Mouse (Mus musculus) small intestine, adult 2 months (tissue): ENCODE measurements around the gene Cdk7. TPM values are rescaled to one million over a fixed set of nuclear protein-coding genes. Genes with fewer than 3 reads are reported as not detected.

Source experiments
- H3K27ac ChIP-seq: fragments of 200-500 bp; 2 replicates; pipeline ENCODE4 v1.5.1; 2012; ENCODE audit warnings: low read depth, low read length, control low read depth, inconsistent platforms; ENCODE audit not compliant: insufficient read depth
- H3K27me3 ChIP-seq: fragments of 200-500 bp; 2 replicates; pipeline ENCODE4 v1.6.1; 2012; ENCODE audit warnings: mild to moderate bottlenecking, moderate library complexity, low read length, inconsistent platforms; ENCODE audit not compliant: control insufficient read depth, insufficient read depth
- H3K36me3 ChIP-seq: fragments of 200-500 bp; 2 replicates; pipeline ENCODE4 v1.6.1; 2012; ENCODE audit warnings: mild to moderate bottlenecking, low read length, control low read depth, inconsistent platforms; ENCODE audit not compliant: control insufficient read depth, insufficient read depth
- H3K4me1 ChIP-seq: fragments of 200-500 bp; 2 replicates; pipeline ENCODE4 v1.6.1; 2012; ENCODE audit warnings: low read length, inconsistent platforms, mixed read lengths; ENCODE audit not compliant: control insufficient read depth, insufficient read depth, insufficient read length
- H3K4me3 ChIP-seq: fragments of 200-500 bp; 2 replicates; pipeline ENCODE4 v1.5.1; 2012; ENCODE audit warnings: low read depth, mild to moderate bottlenecking, control low read depth, inconsistent platforms, low read length, moderate library complexity
- CTCF ChIP-seq: fragments of 200-500 bp; IDR thresholded peaks from 2 replicates; pipeline ENCODE4 v1.5.1; 2012; ENCODE audit warnings: low read depth, mild to moderate bottlenecking, control low read depth, inconsistent platforms, low read length, moderate library complexity, mixed read lengths; ENCODE audit not compliant: insufficient replicate concordance, insufficient read length; ENCODE audit errors: extremely low read depth
- POLR2A ChIP-seq: fragments of 200-500 bp; IDR thresholded peaks from 2 replicates; pipeline ENCODE4 v1.6.1; 2012; ENCODE audit warnings: low read depth, mild to moderate bottlenecking, control low read depth, inconsistent platforms, low read length, moderate library complexity
- WGBS: fragments of 180-500 bp; shearing (Covaris S2); methylation state at CpG from one replicate; pipeline ENCODE4 v1.1.7; 2018; 5-methylcytosine and 5-hydroxymethylcytosine counted together
- polyA plus RNA-seq: library from polyadenylated mRNA; depleted of rRNA; stranded (reverse); fragments of >200 nt; gene quantifications from 2 replicates; pipeline ENCODE4 v1.2.3, GENCODE M21; 2012

Cdk7 gene
- polyA plus RNA-seq, 1 experiment = 6.9 TPM

DNA sequence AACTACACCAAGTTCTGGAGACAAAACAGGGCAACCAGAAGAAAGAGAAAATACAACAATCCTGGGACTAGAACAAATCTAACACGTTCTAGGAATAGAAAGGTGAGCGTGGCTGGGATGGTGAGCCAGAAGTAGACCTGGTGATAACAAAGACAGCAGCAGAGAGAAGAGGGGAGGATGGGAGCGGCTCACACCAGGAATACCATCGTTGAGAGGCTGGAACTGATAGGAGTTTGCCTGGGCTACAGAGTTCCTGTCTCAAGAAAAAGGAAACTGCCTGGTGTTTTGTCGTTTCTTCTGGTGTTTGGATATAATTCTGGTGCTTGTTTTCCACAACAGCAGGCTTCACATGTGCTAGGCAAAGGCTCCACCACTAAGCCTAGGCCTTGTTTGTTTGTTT, 2.7 kb downstream of the Cdk7 start:
- H3K27ac ChIP-seq = no peak overlapping the region
- H3K4me1 ChIP-seq = peaks cover 2% of the 10 kb centered on the region; the same call in 1 of the 2 replicates
- WGBS = 81% methylated on average over 5 of the region's 5 CpGs
- no peak overlapping the region for H3K4me3 ChIP-seq
- H3K27me3 ChIP-seq = no peaks in the 10 kb centered on the region
- H3K36me3 ChIP-seq = peaks cover 16% of the 10 kb centered on the region
- TF ChIP-seq POLR2A (no peak), CTCF (no peak)

- no peak overlapping the region for H3K4me3 ChIP-seq
- TF ChIP-seq POLR2A (no peak), CTCF (no peak)
Measured at GRCm38 (mm10) chr13:100725194-100725593, 5.5 kb downstream of the Cdk7 start.

GRCm38 (mm10) chr13:100724051-100724754, 6.5 kb downstream of the Cdk7 start:
- no peaks in the 10 kb centered on the region for H3K4me1 ChIP-seq
- WGBS = 88% methylated on average over 7 of the region's 7 CpGs
- no peaks in the 10 kb centered on the region for H3K27me3 ChIP-seq
- H3K36me3 ChIP-seq = peaks cover 28% of the 10 kb centered on the region
- H3K27ac ChIP-seq = no peak overlapping the region
- no peak overlapping the region for H3K4me3 ChIP-seq
- TF ChIP-seq POLR2A (no peak), CTCF (no peak)

More at GRCm38 (mm10) chr13:100725194-100725593, 5.5 kb downstream of the Cdk7 start:
- Histone ChIP-seq H3K4me1 (peaks cover 2% of the 10 kb centered on the region; the same call in 1 of the 2 replicates), H3K27me3 (no peaks in the 10 kb centered on the region), H3K27ac (no peak overlapping the region), H3K36me3 (peaks cover 23% of the 10 kb centered on the region)
- 85% methylated on average over 10 of the region's 10 CpGs for WGBS

- no peaks in the 10 kb centered on the region for H3K27me3 ChIP-seq
- no peaks in the 10 kb centered on the region for H3K4me1 ChIP-seq
- TF ChIP-seq CTCF = no peak
- H3K27ac ChIP-seq = no peak overlapping the region
- peaks cover 32% of the 10 kb centered on the region for H3K36me3 ChIP-seq
- H3K4me3 ChIP-seq = no peak overlapping the region
- WGBS = 82% methylated on average over 5 of the region's 5 CpGs
Measured at GRCm38 (mm10) chr13:100721656-100722055, 9.1 kb downstream of the Cdk7 start.

DNA sequence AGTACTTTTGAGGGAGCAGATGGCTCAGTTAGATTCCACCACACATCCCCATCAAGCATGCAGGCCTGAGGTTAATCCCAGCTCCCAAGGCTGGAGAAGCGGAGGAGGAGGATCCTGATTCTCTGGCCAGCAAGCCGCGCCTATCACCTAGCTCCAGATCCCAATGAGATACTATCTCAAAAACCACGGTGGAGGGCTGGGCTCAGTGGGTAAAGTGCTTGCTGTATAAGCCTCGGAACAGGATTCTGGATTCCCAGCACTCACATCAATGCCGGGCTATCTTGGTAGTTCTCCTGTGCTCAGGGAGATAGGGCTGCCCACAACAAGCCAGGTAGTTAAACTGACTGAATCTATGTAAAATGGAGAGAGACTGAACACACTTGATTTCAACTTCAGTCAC, 15.3 kb downstream of the Cdk7 start:
- WGBS = 84% methylated on average over 6 of the region's 6 CpGs
- Histone ChIP-seq H3K4me1 (no peaks in the 10 kb centered on the region), H3K4me3 (no peak overlapping the region), H3K36me3 (peaks cover 56% of the 10 kb centered on the region), H3K27me3 (no peaks in the 10 kb centered on the region), H3K27ac (no peak overlapping the region)
- TF ChIP-seq CTCF (no peak), POLR2A (no peak)

- 95% methylated on average over 7 of the region's 7 CpGs for WGBS
- H3K36me3 ChIP-seq = peaks cover 66% of the 10 kb centered on the region
- H3K4me1 ChIP-seq = no peaks in the 10 kb centered on the region
- no peak overlapping the region for H3K4me3 ChIP-seq
- TF ChIP-seq POLR2A (no peak), CTCF (no peak)
- no peak overlapping the region for H3K27ac ChIP-seq
- no peaks in the 10 kb centered on the region for H3K27me3 ChIP-seq
Measured at GRCm38 (mm10) chr13:100706206-100706605, 24.5 kb downstream of the Cdk7 start.

GRCm38 (mm10) chr13:100703468-100703867, 27.3 kb downstream of the Cdk7 start:
- Histone ChIP-seq H3K27me3 (no peaks in the 10 kb centered on the region), H3K4me1 (no peaks in the 10 kb centered on the region), H3K36me3 (peaks cover 56% of the 10 kb centered on the region), H3K27ac (no peak overlapping the region), H3K4me3 (no peak overlapping the region)
- TF ChIP-seq POLR2A (no peak), CTCF (no peak)
- WGBS = 96% methylated on average over 2 of the region's 2 CpGs
